Mouse (Mus musculus) C2C12 (cell line): ENCODE results near the gene Tldc2. TPM values are rescaled to one million over a fixed set of nuclear protein-coding genes. Genes with fewer than 3 reads are reported as not detected.

Experiments used
- H3K27me3 ChIP-seq: one replicate; pipeline ENCODE4 v1.6.1; 2011; ENCODE audit not compliant: control insufficient read depth, insufficient read depth, insufficient read length
- H3K36me3 ChIP-seq: one replicate; pipeline ENCODE4 v1.6.1; 2011; ENCODE audit not compliant: control insufficient read depth, insufficient read depth
- H3K4me3 ChIP-seq: one replicate; pipeline ENCODE4 v1.5.1; 2011; ENCODE audit warnings: mild to moderate bottlenecking, control low read depth; ENCODE audit not compliant: poor library complexity, insufficient read depth, severe bottlenecking
- H3K79me2 ChIP-seq: one replicate; pipeline ENCODE4 v1.6.1; 2011; ENCODE audit not compliant: control insufficient read depth, insufficient read depth
- H3K79me3 ChIP-seq: one replicate; pipeline ENCODE4 v1.6.1; 2011; ENCODE audit warnings: low read depth, control low read depth
- H3ac ChIP-seq: one replicate; pipeline ENCODE3; 2011; ENCODE audit warnings: low read depth; ENCODE audit not compliant: control insufficient read depth, insufficient read length
- CEBPB ChIP-seq: IDR thresholded peaks from one replicate; pipeline ENCODE4 v1.6.1; 2011; ENCODE audit warnings: low read depth, mild to moderate bottlenecking, control low read depth, moderate library complexity
- CTCF ChIP-seq: IDR thresholded peaks from one replicate; pipeline ENCODE4 v1.5.1; 2011; ENCODE audit not compliant: control insufficient read depth, insufficient read depth, insufficient read length
- FOSL1 ChIP-seq: IDR thresholded peaks from one replicate; pipeline ENCODE4 v1.8.0; 2011; ENCODE audit warnings: mild to moderate bottlenecking, low read length; ENCODE audit not compliant: poor library complexity, insufficient read depth, severe bottlenecking
- MAX ChIP-seq: IDR thresholded peaks from one replicate; pipeline ENCODE4 v1.6.1; 2011; ENCODE audit warnings: mild to moderate bottlenecking, control low read depth
- MYOD1 ChIP-seq: IDR thresholded peaks from one replicate; pipeline ENCODE4 v1.6.1; 2011; ENCODE audit warnings: low read depth; ENCODE audit not compliant: control insufficient read depth, insufficient read length
- MYOG ChIP-seq: IDR thresholded peaks from one replicate; pipeline ENCODE4 v1.6.1; 2011; ENCODE audit not compliant: control insufficient read depth, insufficient read length; ENCODE audit errors: extremely low read depth
- USF1 ChIP-seq: IDR thresholded peaks from one replicate; pipeline ENCODE4 v1.6.1; 2011; ENCODE audit warnings: low read depth, mild to moderate bottlenecking, control low read depth, moderate library complexity
- polyA plus RNA-seq: library from polyadenylated mRNA; unstranded; fragments of >200 nt; fragmentation: generic; extraction: Trizol; gene quantifications from one replicate; pipeline ENCODE4 v1.2.1, GENCODE M21; 2012; ENCODE audit warnings: missing spikeins

Gene Tldc2
- polyA plus RNA-seq, 1 experiment: not detected

DNA sequence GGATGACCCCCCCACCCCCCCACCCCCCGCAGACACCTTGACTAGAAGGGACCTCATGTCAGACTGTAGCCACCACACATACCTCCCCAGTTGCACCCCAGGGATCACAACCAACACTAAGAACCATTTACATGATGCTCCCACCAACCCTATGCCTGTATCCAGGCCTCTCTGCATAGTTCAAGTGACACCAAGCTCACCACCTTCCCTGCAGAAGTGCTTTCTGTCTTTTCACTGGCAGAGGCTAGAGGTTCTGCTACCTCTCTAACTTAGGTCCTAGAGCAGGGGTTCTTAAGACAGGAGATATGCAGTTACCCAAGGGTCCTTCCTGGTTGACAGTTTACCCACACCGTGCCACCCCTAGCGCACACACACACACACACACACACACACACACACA is 11.6 kb upstream of the Tldc2 start:
- Histone ChIP-seq H3K27me3 (no peaks in the 10 kb centered on the region), H3K79me3 (peaks cover 63% of the 10 kb centered on the region), H3ac (no peak overlapping the region), H3K4me3 (no peak overlapping the region), H3K36me3 (peaks cover 19% of the 10 kb centered on the region), H3K79me2 (peaks cover 86% of the 10 kb centered on the region)
- no peak for TF ChIP-seq MAX
- TF ChIP-seq USF1: no peak
- TF ChIP-seq MYOD1: no peak
- no peak for TF ChIP-seq CEBPB
- TF ChIP-seq CTCF: no peak
- no peak for TF ChIP-seq FOSL1
- TF ChIP-seq MYOG: no peak

DNA sequence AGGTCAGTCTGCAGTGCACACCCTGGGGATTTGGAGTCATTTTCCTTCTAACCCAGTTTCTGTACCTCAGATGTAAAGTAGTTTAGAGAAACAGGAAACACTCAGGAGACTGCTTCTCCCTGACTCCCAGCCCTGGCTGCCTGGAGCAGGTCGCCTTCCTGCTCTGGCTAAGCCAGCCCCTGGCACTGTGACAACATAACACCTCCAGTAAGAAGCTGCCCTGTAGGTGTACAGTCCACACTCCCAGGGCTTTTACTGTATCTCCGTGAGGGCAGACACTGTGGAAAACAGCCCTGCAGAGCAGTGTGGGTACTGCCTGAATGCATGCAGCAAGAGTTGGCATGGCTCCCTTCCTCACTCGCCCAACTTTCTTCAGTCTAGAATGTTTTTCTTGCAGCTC is 11.2 kb upstream of the Tldc2 start:
- no peak for TF ChIP-seq FOSL1
- TF ChIP-seq CTCF: no peak
- no peak for TF ChIP-seq MYOG
- TF ChIP-seq USF1: no peak
- TF ChIP-seq MYOD1: no peak
- no peak for TF ChIP-seq CEBPB
- TF ChIP-seq MAX: no peak
- no peak overlapping the region for H3K4me3 ChIP-seq
- no peak overlapping the region for H3ac ChIP-seq
- no peaks in the 10 kb centered on the region for H3K27me3 ChIP-seq
- H3K79me2 ChIP-seq: peaks cover 81% of the 10 kb centered on the region
- H3K36me3 ChIP-seq: peaks cover 19% of the 10 kb centered on the region
- peaks cover 61% of the 10 kb centered on the region for H3K79me3 ChIP-seq

- Histone ChIP-seq H3K79me3 (peaks cover 56% of the 10 kb centered on the region), H3K27me3 (no peaks in the 10 kb centered on the region), H3K36me3 (peaks cover 19% of the 10 kb centered on the region), H3K4me3 (peak overlapping the region; percentile 68), H3K79me2 (peaks cover 72% of the 10 kb centered on the region), H3ac (no peak overlapping the region)
- TF ChIP-seq MAX (no peak), MYOD1 (no peak), MYOG (no peak), USF1 (no peak), CEBPB (no peak), CTCF (no peak), FOSL1 (no peak)
Measured at GRCm38 (mm10) chr2:157076585-157076984, 10.3 kb upstream of the Tldc2 start.

DNA sequence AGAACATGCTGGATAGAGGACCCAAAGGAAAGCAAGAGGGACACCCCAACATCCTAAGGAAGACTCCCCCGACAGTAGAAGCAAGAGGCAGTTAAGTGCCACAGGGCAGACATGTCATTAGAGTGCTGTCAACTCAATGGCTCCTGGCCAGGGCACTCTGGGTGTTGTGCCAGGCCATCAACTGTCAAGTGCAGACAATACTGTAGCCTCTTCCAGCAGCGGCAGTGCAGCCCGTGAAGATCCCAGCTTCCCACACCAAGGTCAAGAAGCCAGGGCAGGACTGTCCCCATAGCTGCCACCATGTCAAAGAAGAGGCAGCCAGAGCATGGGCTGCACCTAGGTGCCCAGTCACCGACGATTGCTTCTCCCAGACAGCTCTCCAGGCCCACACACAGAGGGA is 9.7 kb upstream of the Tldc2 start:
- Histone ChIP-seq H3ac (peak overlapping the region; percentile 95), H3K4me3 (peak overlapping the region; percentile 68), H3K79me3 (peaks cover 51% of the 10 kb centered on the region), H3K79me2 (peaks cover 66% of the 10 kb centered on the region), H3K27me3 (no peaks in the 10 kb centered on the region), H3K36me3 (peaks cover 19% of the 10 kb centered on the region)
- TF ChIP-seq MAX (no peak), CEBPB (no peak), MYOG (no peak), FOSL1 (no peak)

GRCm38 (mm10) chr2:157077641-157078058 is 9.2 kb upstream of the Tldc2 start:
- peaks cover 18% of the 10 kb centered on the region for H3K36me3 ChIP-seq
- TF ChIP-seq USF1 (no peak), MYOG (no peak), MYOD1 (no peak), MAX (no peak), FOSL1 (no peak), CTCF (no peak), CEBPB (no peak)
- peaks cover 61% of the 10 kb centered on the region for H3K79me2 ChIP-seq
- peak overlapping the region; percentile 68 for H3K4me3 ChIP-seq
- H3ac ChIP-seq: peak overlapping the region; percentile 95
- H3K27me3 ChIP-seq: no peaks in the 10 kb centered on the region
- H3K79me3 ChIP-seq: peaks cover 46% of the 10 kb centered on the region

- H3K27me3 ChIP-seq: no peaks in the 10 kb centered on the region
- H3K4me3 ChIP-seq: peak overlapping the region; percentile 68
- H3K79me3 ChIP-seq: peaks cover 41% of the 10 kb centered on the region
- no peak for TF ChIP-seq MAX
- TF ChIP-seq CEBPB: no peak
- no peak for TF ChIP-seq MYOD1
- TF ChIP-seq MYOG: no peak
- TF ChIP-seq USF1: no peak
- TF ChIP-seq FOSL1: no peak
- no peak for TF ChIP-seq CTCF
- H3K79me2 ChIP-seq: peaks cover 56% of the 10 kb centered on the region
- peak overlapping the region; percentile 95 for H3ac ChIP-seq
- peaks cover 12% of the 10 kb centered on the region for H3K36me3 ChIP-seq
Measured at GRCm38 (mm10) chr2:157078059-157078792, 8.6 kb upstream of the Tldc2 start.
